Mouse (Mus musculus): Measurements from ENCODE around the gene G0s2. TPM values are rescaled to one million over a fixed set of nuclear protein-coding genes. Genes with fewer than 3 reads are reported as not detected.
"Not testable (repeated sequence)": the region's sequence is repeated elsewhere in the genome, so short reads cannot be mapped to it uniquely, and the experiment has no call there.

G0s2 gene
- polyA plus RNA-seq, 1 experiment from 2014 or later = 37.1 TPM

GRCm38 (mm10) chr1:193285766-193286325, 12.8 kb upstream of the G0s2 start:
- not testable (repeated sequence) for H3K9ac ChIP-seq; H3K4me2 ChIP-seq; H3K36me3 ChIP-seq; H3K4me1 ChIP-seq; H3K9me3 ChIP-seq (replicated peaks); H3K27ac ChIP-seq; H3K4me3 ChIP-seq (replicated peaks); H3K27me3 ChIP-seq; ATAC-seq (replicated peaks; ENCODE audit: low FRiP score)
- WGBS = 79% methylated on average over 3 of the region's 3 CpGs

GRCm38 (mm10) chr1:193284228-193284779, 11.3 kb upstream of the G0s2 start:
- Histone ChIP-seq H3K9me3 (replicated peaks) (no peaks in the 10 kb centered on the region), H3K36me3 (no peaks in the 10 kb centered on the region), H3K4me3 (replicated peaks) (no peak overlapping the region), H3K27ac (no peak overlapping the region), H3K4me1 (no peaks in the 10 kb centered on the region), H3K27me3 (no peaks in the 10 kb centered on the region), H3K4me2 (no peak overlapping the region), H3K9ac (no peak overlapping the region)
- 64% methylated on average over 7 of the region's 7 CpGs for WGBS
- no peak for ATAC-seq (replicated peaks; ENCODE audit: low FRiP score)

- no peak for ATAC-seq (replicated peaks; ENCODE audit: low FRiP score)
- WGBS = 98% methylated on average over 2 of the region's 2 CpGs
Observed at GRCm38 (mm10) chr1:193281344-193281743, 8.3 kb upstream of the G0s2 start.

GRCm38 (mm10) chr1:193279492-193279891, 6.5 kb upstream of the G0s2 start:
- WGBS = 76% methylated on average over 4 of the region's 4 CpGs
- no peak for ATAC-seq (replicated peaks; ENCODE audit: low FRiP score)
- H3K36me3 ChIP-seq = no peaks in the 10 kb centered on the region

More at GRCm38 (mm10) chr1:193281344-193281743, 8.3 kb upstream of the G0s2 start:
- H3K4me1 ChIP-seq = no peaks in the 10 kb centered on the region
- H3K4me3 ChIP-seq (replicated peaks) = no peak overlapping the region
- H3K27ac ChIP-seq = no peak overlapping the region
- H3K36me3 ChIP-seq = no peaks in the 10 kb centered on the region
- no peak overlapping the region for H3K4me2 ChIP-seq
- no peak overlapping the region for H3K9ac ChIP-seq
- H3K27me3 ChIP-seq = no peaks in the 10 kb centered on the region
- no peaks in the 10 kb centered on the region for H3K9me3 ChIP-seq (replicated peaks)

GRCm38 (mm10) chr1:193278414-193279045, 5.5 kb upstream of the G0s2 start:
- ATAC-seq (replicated peaks; ENCODE audit: low FRiP score) = no peak
- Histone ChIP-seq H3K27ac (no peak overlapping the region), H3K9me3 (replicated peaks) (no peaks in the 10 kb centered on the region), H3K9ac (no peak overlapping the region), H3K4me1 (0 out of 2 replicates have a peak, but pooled peaks cover under 1% of the 10 kb centered on the region), H3K4me2 (no peak overlapping the region), H3K4me3 (replicated peaks) (no peak overlapping the region), H3K36me3 (no peaks in the 10 kb centered on the region), H3K27me3 (no peaks in the 10 kb centered on the region)
- WGBS = 48% methylated on average over 6 of the region's 6 CpGs

More at GRCm38 (mm10) chr1:193279492-193279891, 6.5 kb upstream of the G0s2 start:
- Histone ChIP-seq H3K9ac (no peak overlapping the region), H3K27ac (no peak overlapping the region), H3K27me3 (no peaks in the 10 kb centered on the region), H3K4me2 (no peak overlapping the region), H3K4me1 (no peaks in the 10 kb centered on the region), H3K4me3 (replicated peaks) (no peak overlapping the region), H3K9me3 (replicated peaks) (no peaks in the 10 kb centered on the region)

GRCm38 (mm10) chr1:193274407-193275071, 1.5 kb upstream of the G0s2 start:
- Histone ChIP-seq H3K9ac (no peak overlapping the region), H3K27ac (no peak overlapping the region), H3K4me3 (replicated peaks) (no peak overlapping the region), H3K36me3 (no peaks in the 10 kb centered on the region), H3K27me3 (no peaks in the 10 kb centered on the region), H3K9me3 (replicated peaks) (no peaks in the 10 kb centered on the region), H3K4me1 (peaks cover 17% of the 10 kb centered on the region), H3K4me2 (no peak overlapping the region)
- no peak for ATAC-seq (replicated peaks; ENCODE audit: low FRiP score)
- WGBS = 67% methylated on average over 8 of the region's 8 CpGs

- Histone ChIP-seq H3K36me3 (no peaks in the 10 kb centered on the region), H3K9ac (peak overlapping the region; percentile 34), H3K4me1 (peaks cover 17% of the 10 kb centered on the region), H3K4me2 (peak overlapping the region; percentile 69), H3K9me3 (replicated peaks) (no peaks in the 10 kb centered on the region), H3K27ac (peak overlapping the region; percentile 86), H3K27me3 (no peaks in the 10 kb centered on the region), H3K4me3 (replicated peaks) (peak overlapping the region; percentile 45)
- WGBS = 17% methylated on average over 24 of the region's 24 CpGs
- peak; percentile 79 for ATAC-seq (replicated peaks; ENCODE audit: low FRiP score)
Observed at GRCm38 (mm10) chr1:193272137-193272915, 691 bp downstream of the G0s2 start.

GRCm38 (mm10) chr1:193270965-193271763, 1.9 kb downstream of the G0s2 start:
- Histone ChIP-seq H3K27me3 (no peaks in the 10 kb centered on the region), H3K9ac (no peak overlapping the region; the same call in 1 of the 2 replicates), H3K9me3 (replicated peaks) (no peaks in the 10 kb centered on the region), H3K4me2 (peak overlapping the region; percentile 69), H3K27ac (no peak overlapping the region), H3K4me3 (replicated peaks) (0 out of 2 replicates have a peak overlapping the region, but pooled peaks have one; percentile 45), H3K36me3 (no peaks in the 10 kb centered on the region), H3K4me1 (peaks cover 17% of the 10 kb centered on the region)
- no peak for ATAC-seq (replicated peaks; ENCODE audit: low FRiP score)
- 50% methylated on average over 6 of the region's 6 CpGs for WGBS

GRCm38 (mm10) chr1:193265734-193266133, 7.3 kb downstream of the G0s2 start:
- 0 out of 2 replicates have a peak, but pooled peaks cover 10% of the 10 kb centered on the region for H3K4me1 ChIP-seq
- no peaks in the 10 kb centered on the region for H3K36me3 ChIP-seq
- no peak overlapping the region for H3K9ac ChIP-seq
- no peak overlapping the region for H3K27ac ChIP-seq
- no peaks in the 10 kb centered on the region for H3K27me3 ChIP-seq
- no peaks in the 10 kb centered on the region for H3K9me3 ChIP-seq (replicated peaks)
- no peak for ATAC-seq (replicated peaks; ENCODE audit: low FRiP score)
- H3K4me3 ChIP-seq (replicated peaks) = no peak overlapping the region
- H3K4me2 ChIP-seq = no peak overlapping the region

GRCm38 (mm10) chr1:193263955-193264598, 8.9 kb downstream of the G0s2 start, which contains the start of gene Hsd11b1:
Gene Hsd11b1 (minus strand): TSS chr1:193264075.
- no peaks in the 10 kb centered on the region for H3K36me3 ChIP-seq
- no peak within 1 kb of the TSS for H3K9ac ChIP-seq
- 0 out of 2 replicates have a peak, but pooled peaks cover 10% of the 10 kb centered on the region for H3K4me1 ChIP-seq
- no peak within 1 kb of the TSS for H3K4me3 ChIP-seq (replicated peaks)
- no peak within 1 kb of the TSS for H3K4me2 ChIP-seq
- H3K27ac ChIP-seq = no peak within 1 kb of the TSS
- 78% methylated on average over 5 of the region's 5 CpGs for WGBS
- no peaks in the 10 kb centered on the region for H3K27me3 ChIP-seq
- ATAC-seq (replicated peaks; ENCODE audit: low FRiP score) = no peak
- no peaks in the 10 kb centered on the region for H3K9me3 ChIP-seq (replicated peaks)
